25 mouse cellular contexts compared by ENCODE assay signal in genomic region chr1:133670776-133671175, GRCm38 (mm10). TPM values are rescaled to one million over a fixed set of nuclear protein-coding genes. Genes with fewer than 3 reads are reported as not detected.
"Had no signal": no experiment of that assay in that cellular context is flagged by ENCODE, and none has a peak within 500 bp of the region (broad histone marks: within the 10 kb centered on the region; RNA-seq: fewer than 3 reads in every experiment).

No protein-coding gene starts in this region.

- H3K4me2 ChIP-seq: limb, embryonic 12.5 days; limb, embryonic 15.5 days; liver, embryonic 11.5 days; lung, embryonic 14.5 days; midbrain, embryonic 12.5 days; midbrain, embryonic 15.5 days; neural tube, embryonic 12.5 days; neural tube, embryonic 15.5 days; stomach, embryonic 15.5 days had no signal

- DNase-seq: kidney, postnatal 10 days; kidney, postnatal 36 days; layer of hippocampus, postnatal 36 days; left cerebral cortex, postnatal 4 days; liver, postnatal 0 days; lung, embryonic 14.5 days; right cerebral cortex, adult 18-20 months; right cerebral cortex, postnatal 14 days; right cerebral cortex, postnatal 4 days; spleen, adult 18-20 months; thymus, adult 18-20 months; thymus, postnatal 36 days had no signal

- H3K9me3 ChIP-seq: limb, embryonic 12.5 days; limb, embryonic 15.5 days; midbrain, embryonic 12.5 days; midbrain, embryonic 15.5 days; neural tube, embryonic 12.5 days; neural tube, embryonic 15.5 days; stomach, embryonic 15.5 days had no signal

- H3K4me1 ChIP-seq: limb, embryonic 12.5 days; limb, embryonic 15.5 days; midbrain, embryonic 12.5 days; midbrain, embryonic 15.5 days; neural tube, embryonic 15.5 days; stomach, embryonic 15.5 days had no signal

- H3K9ac ChIP-seq: limb, embryonic 12.5 days; limb, embryonic 15.5 days; liver, embryonic 14.5 days; liver, postnatal 0 days; lung, embryonic 14.5 days; midbrain, embryonic 12.5 days; midbrain, embryonic 15.5 days; neural tube, embryonic 12.5 days; neural tube, embryonic 15.5 days; stomach, embryonic 15.5 days had no signal

- H3K4me3 ChIP-seq: left cerebral cortex, adult 2 months; limb, embryonic 12.5 days; limb, embryonic 15.5 days; midbrain, embryonic 12.5 days; midbrain, embryonic 15.5 days; neural tube, embryonic 12.5 days; neural tube, embryonic 15.5 days; stomach, embryonic 15.5 days had no signal

- H3K36me3 ChIP-seq: limb, embryonic 12.5 days; limb, embryonic 15.5 days; midbrain, embryonic 12.5 days; midbrain, embryonic 15.5 days; neural tube, embryonic 12.5 days; neural tube, embryonic 15.5 days; stomach, embryonic 15.5 days had no signal

- H3K27me3 ChIP-seq: limb, embryonic 12.5 days; limb, embryonic 15.5 days; midbrain, embryonic 12.5 days; midbrain, embryonic 15.5 days; neural tube, embryonic 12.5 days; neural tube, embryonic 15.5 days; stomach, embryonic 15.5 days had no signal

- ATAC-seq: liver, postnatal 0 days; lung, postnatal 0 days; midbrain, embryonic 15.5 days had no signal

- H3K27ac ChIP-seq: left cerebral cortex, adult 2 months; limb, embryonic 12.5 days; limb, embryonic 15.5 days; liver, embryonic 14.5 days; macrophage; midbrain, embryonic 12.5 days; midbrain, embryonic 15.5 days; neural tube, embryonic 12.5 days; neural tube, embryonic 15.5 days; stomach, embryonic 15.5 days had no signal

RNA-seq across cellular contexts. Expression of gene Zbed6, which starts 10.1 kb away (rescaled TPM):
- polyA plus RNA-seq: limb, embryonic 12.5 days; limb, embryonic 15.5 days; liver, embryonic 11.5 days; lung, embryonic 14.5 days; lung, postnatal 0 days; midbrain, embryonic 12.5 days; midbrain, embryonic 15.5 days; neural tube, embryonic 12.5 days; neural tube, embryonic 15.5 days; stomach, embryonic 15.5 days had no signal

RNA-seq across cellular contexts. Expression of gene Lax1, which starts 19.1 kb away (rescaled TPM):
- total RNA-seq: layer of hippocampus, adult 8-10 months; layer of hippocampus, postnatal 36 days had no signal
- polyA plus RNA-seq: macrophage; neural tube, embryonic 12.5 days had no signal
